Mouse (Mus musculus): Measurements from ENCODE around the gene Vps18.

The Vps18 gene

GRCm38 (mm10) chr2:119292281-119292680 is 3.7 kb downstream of the Vps18 start:
- no peak for DNase-seq (ENCODE audit: low spot score in 2 of 2)

- DNase-seq (ENCODE audit: low spot score in 2 of 2), result no peak
Measured at GRCm38 (mm10) chr2:119292852-119293251, 4.3 kb downstream of the Vps18 start.

GRCm38 (mm10) chr2:119293311-119293710 is 4.8 kb downstream of the Vps18 start:
- no peak for DNase-seq (ENCODE audit: low spot score in 2 of 2)

GRCm38 (mm10) chr2:119293776-119294390 is 5.3 kb downstream of the Vps18 start:
- DNase-seq (ENCODE audit: low spot score in 2 of 2), result no peak

GRCm38 (mm10) chr2:119294411-119294810 is 5.9 kb downstream of the Vps18 start:
- DNase-seq (ENCODE audit: low spot score in 2 of 2), result no peak

GRCm38 (mm10) chr2:119296756-119297155 is 8.2 kb downstream of the Vps18 start:
- peak in 1 of 2 experiments; percentile 38 for DNase-seq (ENCODE audit: low spot score in 2 of 2)

GRCm38 (mm10) chr2:119297506-119297905 is 9.0 kb downstream of the Vps18 start:
- DNase-seq (ENCODE audit: low spot score in 2 of 2), result no peak

GRCm38 (mm10) chr2:119298330-119298729 is 9.8 kb downstream of the Vps18 start:
- peak; percentile 68 to 70 for DNase-seq (ENCODE audit: low spot score in 2 of 2)

GRCm38 (mm10) chr2:119298839-119299238 is 10.3 kb downstream of the Vps18 start:
- no peak for DNase-seq (ENCODE audit: low spot score in 2 of 2)

- peak; percentile 62 to 67 for DNase-seq (ENCODE audit: low spot score in 2 of 2)
Measured at GRCm38 (mm10) chr2:119299981-119300818, 11.7 kb downstream of the Vps18 start.

GRCm38 (mm10) chr2:119300819-119301493 is 12.4 kb downstream of the Vps18 start:
- DNase-seq (ENCODE audit: low spot score in 2 of 2), result peak; percentile 64 to 71

- no peak for DNase-seq (ENCODE audit: low spot score in 2 of 2)
Measured at GRCm38 (mm10) chr2:119302876-119303275, 14.3 kb downstream of the Vps18 start.

GRCm38 (mm10) chr2:119304391-119304790 is 15.9 kb downstream of the Vps18 start:
- no peak for DNase-seq (ENCODE audit: low spot score in 2 of 2)

- DNase-seq (ENCODE audit: low spot score in 2 of 2), result no peak
Measured at GRCm38 (mm10) chr2:119304798-119305208, 16.3 kb downstream of the Vps18 start.

- DNase-seq (ENCODE audit: low spot score in 2 of 2), result no peak
Measured at GRCm38 (mm10) chr2:119311544-119311943, 23.0 kb downstream of the Vps18 start.

GRCm38 (mm10) chr2:119312380-119312958 is 23.9 kb downstream of the Vps18 start:
- no peak for DNase-seq (ENCODE audit: low spot score in 2 of 2)

GRCm38 (mm10) chr2:119313780-119314479 is 25.4 kb downstream of the Vps18 start:
- DNase-seq (ENCODE audit: low spot score in 2 of 2), result no peak

GRCm38 (mm10) chr2:119314742-119315310 is 26.3 kb downstream of the Vps18 start:
- DNase-seq (ENCODE audit: low spot score in 2 of 2), result no peak

- DNase-seq (ENCODE audit: low spot score in 2 of 2), result no peak
Measured at GRCm38 (mm10) chr2:119318043-119318710, 29.6 kb downstream of the Vps18 start.

GRCm38 (mm10) chr2:119320571-119320970 is 32.0 kb downstream of the Vps18 start:
- no peak for DNase-seq (ENCODE audit: low spot score in 2 of 2)
